Mouse (Mus musculus) intestine, postnatal 0 days (tissue): ENCODE data around the gene Mrgpre. TPM values are rescaled to one million over a fixed set of nuclear protein-coding genes. Genes with fewer than 3 reads are reported as not detected.

Source experiments
- ATAC-seq: fragments of 200-750 bp; cut with Nextera tagmentation; 2 replicates; pipeline ENCODE4 v1.8.0; 2017; ENCODE audit warnings: mild to moderate bottlenecking, moderate TSS enrichment, moderate library complexity
- H3K27ac ChIP-seq: fragments of 300-500 bp; sonication (generic); 2 replicates; pipeline ENCODE4 v1.5.1; 2014; ENCODE audit warnings: mild to moderate bottlenecking, low read depth, low read length, moderate library complexity
- H3K27me3 ChIP-seq: fragments of 300-500 bp; sonication (generic); replicated peaks from 2 replicates; pipeline ENCODE4 v1.6.1; 2014; ENCODE audit warnings: low read length, mixed read lengths; ENCODE audit not compliant: control insufficient read depth, insufficient read depth
- H3K36me3 ChIP-seq: fragments of 300-500 bp; sonication (generic); 2 replicates; pipeline ENCODE4 v1.6.1; 2014; ENCODE audit warnings: mild to moderate bottlenecking, moderate library complexity; ENCODE audit not compliant: control insufficient read depth, insufficient read depth
- H3K4me1 ChIP-seq: fragments of 300-500 bp; sonication (generic); replicated peaks from 2 replicates; pipeline ENCODE4 v1.6.1; 2014; ENCODE audit warnings: antibody characterized with exemption, low read length, mixed read lengths; ENCODE audit not compliant: control insufficient read depth, insufficient read depth
- H3K4me2 ChIP-seq: fragments of 300-500 bp; sonication (generic); replicated peaks from 2 replicates; pipeline ENCODE4 v1.6.1; 2014; ENCODE audit warnings: low read depth, mild to moderate bottlenecking, moderate library complexity
- H3K4me3 ChIP-seq: fragments of 300-500 bp; sonication (generic); 2 replicates; pipeline ENCODE4 v1.5.1; 2014; ENCODE audit warnings: low read depth, low read length
- H3K9ac ChIP-seq: fragments of 300-500 bp; sonication (generic); 2 replicates; pipeline ENCODE4 v1.6.1; 2014; ENCODE audit warnings: mild to moderate bottlenecking, low read depth, low read length
- H3K9me3 ChIP-seq: fragments of 300-500 bp; sonication (generic); 2 replicates; pipeline ENCODE4 v1.6.1; 2016; ENCODE audit warnings: mixed run types; ENCODE audit not compliant: control insufficient read depth
- CTCF ChIP-seq: sonication (generic); IDR thresholded peaks from 2 replicates; pipeline ENCODE4 v1.5.1; 2016; ENCODE audit warnings: low read depth, mild to moderate bottlenecking, control low read depth, antibody characterized with exemption, moderate library complexity
- WGBS: fragments of 180-500 bp; shearing (Covaris S2); extraction: QIAGEN DNeasy Blood & Tissue Kit; methylation state at CpG from one replicate; pipeline ENCODE4 v1.1.7; 2014; 5-methylcytosine and 5-hydroxymethylcytosine counted together
- polyA plus RNA-seq: library from polyadenylated mRNA; unstranded; fragments of >200 nt; fragmentation: Nextera tagmentation; extraction: Ambion mirVana; gene quantifications from 2 replicates; pipeline ENCODE4 v1.2.1, GENCODE M21; 2015

Mrgpre gene
- polyA plus RNA-seq, 1 experiment from 2014 or later: 1.5 TPM

- ATAC-seq: peak; percentile 70
- peak overlapping the region; percentile 27 for H3K4me3 ChIP-seq
- peaks cover 15% of the 10 kb centered on the region; the same call in 1 of the 2 replicates for H3K27me3 ChIP-seq
- peak overlapping the region; percentile 75 for H3K4me2 ChIP-seq
- H3K9ac ChIP-seq: no peak overlapping the region
- H3K36me3 ChIP-seq: no peaks in the 10 kb centered on the region
- H3K9me3 ChIP-seq: no peaks in the 10 kb centered on the region
- WGBS: under 1% methylated on average over 15 of the region's 15 CpGs
- TF ChIP-seq CTCF: peak; percentile 23; the same call in 1 of the 2 replicates
- H3K4me1 ChIP-seq: peaks cover 4% of the 10 kb centered on the region; the same call in 1 of the 2 replicates
- H3K27ac ChIP-seq: no peak overlapping the region
Observed at GRCm38 (mm10) chr7:143757027-143757390, 27.3 kb downstream of the Mrgpre start.

- Histone ChIP-seq H3K9ac (no peak within 1 kb of the TSS), H3K4me3 (peak within 1 kb of the TSS; percentile 27), H3K27me3 (peaks cover 15% of the 10 kb centered on the region; the same call in 1 of the 2 replicates), H3K4me2 (peak within 1 kb of the TSS; percentile 75), H3K36me3 (no peaks in the 10 kb centered on the region), H3K9me3 (no peaks in the 10 kb centered on the region), H3K4me1 (peaks cover 4% of the 10 kb centered on the region; the same call in 1 of the 2 replicates), H3K27ac (no peak within 1 kb of the TSS)
- TF ChIP-seq CTCF: no peak
- peak; percentile 2; the same call in 1 of the 2 replicates for ATAC-seq
- 25% methylated on average over 22 of the region's 22 CpGs for WGBS
Observed at GRCm38 (mm10) chr7:143756125-143757026, 27.9 kb downstream of the Mrgpre start, which contains the start of gene Osbpl5. TSS of gene Osbpl5 (minus strand) at chr7:143756985.

GRCm38 (mm10) chr7:143755357-143756124 is 28.8 kb downstream of the Mrgpre start:
- H3K9me3 ChIP-seq: no peaks in the 10 kb centered on the region
- no peak overlapping the region for H3K27ac ChIP-seq
- H3K4me1 ChIP-seq: peaks cover 4% of the 10 kb centered on the region; the same call in 1 of the 2 replicates
- H3K9ac ChIP-seq: no peak overlapping the region
- H3K36me3 ChIP-seq: no peaks in the 10 kb centered on the region
- H3K27me3 ChIP-seq: peaks cover 15% of the 10 kb centered on the region; the same call in 1 of the 2 replicates
- no peak for ATAC-seq
- H3K4me2 ChIP-seq: no peak overlapping the region
- WGBS: 72% methylated on average over 9 of the region's 9 CpGs
- no peak for TF ChIP-seq CTCF
- H3K4me3 ChIP-seq: no peak overlapping the region

- TF ChIP-seq CTCF: peak; percentile 92
- ATAC-seq: no peak
- Histone ChIP-seq H3K9ac (no peak overlapping the region), H3K27ac (no peak overlapping the region), H3K36me3 (no peaks in the 10 kb centered on the region), H3K9me3 (no peaks in the 10 kb centered on the region), H3K4me2 (no peak overlapping the region), H3K27me3 (peaks cover 15% of the 10 kb centered on the region; the same call in 1 of the 2 replicates), H3K4me3 (no peak overlapping the region), H3K4me1 (peaks cover 4% of the 10 kb centered on the region; the same call in 1 of the 2 replicates)
- WGBS: 36% methylated on average over 5 of the region's 5 CpGs
Observed at GRCm38 (mm10) chr7:143753990-143754715, 30.1 kb downstream of the Mrgpre start.

- Histone ChIP-seq H3K4me2 (0 out of 2 replicates have a peak overlapping the region, but pooled peaks have one; percentile 3), H3K4me1 (peaks cover 4% of the 10 kb centered on the region; the same call in 1 of the 2 replicates), H3K27me3 (peaks cover 15% of the 10 kb centered on the region; the same call in 1 of the 2 replicates), H3K4me3 (no peak overlapping the region), H3K9me3 (no peaks in the 10 kb centered on the region), H3K27ac (no peak overlapping the region), H3K36me3 (no peaks in the 10 kb centered on the region), H3K9ac (no peak overlapping the region)
- WGBS: 79% methylated on average over 3 of the region's 3 CpGs
- no peak for TF ChIP-seq CTCF
- no peak for ATAC-seq
Observed at GRCm38 (mm10) chr7:143752606-143753005, 31.7 kb downstream of the Mrgpre start.
